ENCODE assay signal across 9 mouse cellular contexts in the genomic region with DNA sequence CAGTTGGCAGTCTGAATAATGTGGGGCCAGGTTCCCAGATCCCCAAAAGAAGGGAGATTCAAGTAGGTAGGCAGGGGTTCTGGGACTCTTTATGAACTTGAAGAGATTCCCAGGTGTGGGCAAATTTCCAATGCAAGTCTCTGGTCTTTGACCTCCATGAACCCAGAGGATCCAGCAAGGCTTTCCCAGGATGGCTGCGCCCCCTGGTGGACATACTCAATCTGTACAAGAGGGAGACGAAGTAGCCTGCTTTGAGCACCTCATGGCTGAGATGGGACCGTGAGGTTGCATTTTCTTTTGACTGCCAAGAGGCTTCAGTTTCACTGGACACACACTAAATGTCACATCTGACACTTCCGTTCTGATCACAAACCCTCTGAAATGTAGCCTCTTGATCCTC. TPM values are rescaled to one million over a fixed set of nuclear protein-coding genes. Genes with fewer than 3 reads are reported as not detected.
DNase-seq lines count a peak whose midpoint lies in the region; ATAC-seq and TF ChIP-seq lines count a peak whose summit lies in the region.
"Had no signal": no experiment of that assay in that cellular context is flagged by ENCODE, and none has a peak within 500 bp of the region (broad histone marks: within the 10 kb centered on the region; RNA-seq: fewer than 3 reads in every experiment).

No protein-coding gene starts in this region.

- ATAC-seq in liver, embryonic 14.5 days (ENCODE audit: insufficient read depth), result peak; percentile 75

- TF ChIP-seq EP300 in liver, embryonic 14.5 days (IDR thresholded peaks at IDR 0.05; ENCODE audit: low read depth), result 0 out of 2 replicates have a peak, but pooled peaks have one; percentile 28

- WGBS in liver, embryonic 14.5 days (ENCODE audit: insufficient replicate concordance), result 9% methylated on average over 4 of the region's 4 CpGs

- peak; percentile 98 for TF ChIP-seq CTCF in liver, embryonic 14.5 days (IDR thresholded peaks at IDR 0.05; ENCODE audit: low read depth)

- peak; percentile 85 for DNase-seq in B cell, adult 2 months
- DNase-seq in Muller cell, postnatal 12 days (ENCODE audit: inconsistent ontology term), result peak; percentile 72
- peak; percentile 62 for DNase-seq in cerebellum, adult 9-10 months
- DNase-seq in gastrocnemius, postnatal 25 days, result peak; percentile 63
- DNase-seq in kidney, postnatal 10 days, result peak; percentile 93
- peak; percentile 76 to 81 (median 77) for DNase-seq in liver, embryonic 14.5 days (ENCODE audit: low read depth in 3 of 3, low spot score in 3 of 3)
- peak; percentile 58 for DNase-seq in right cerebral cortex, adult 18-20 months
- DNase-seq in urinary bladder, adult 2 months (ENCODE audit: low spot score), result peak; percentile 69

- H3K4me1 ChIP-seq in liver, embryonic 14.5 days (replicated peaks; ENCODE audit: control insufficient read depth in 2 of 2, insufficient read depth in 2 of 2, low read length in 1 of 2), result peaks cover 0 to 3% of the 10 kb centered on the region in 2 experiments; a peak in 3 of 4 replicates

- no peaks in the 10 kb centered on the region for H3K36me3 ChIP-seq in liver, embryonic 14.5 days (replicated peaks; ENCODE audit: control insufficient read depth, insufficient read depth, low read depth)

- peaks cover 6% of the 10 kb centered on the region; the same call in 1 of the 2 replicates for H3K27me3 ChIP-seq in liver, embryonic 14.5 days (ENCODE audit: control insufficient read depth, insufficient read depth, low read length)

- no peak overlapping the region for H3K9ac ChIP-seq in liver, embryonic 14.5 days (replicated peaks)
- H3K9ac ChIP-seq: limb, embryonic 13.5 days had no signal

- no peak overlapping the region for H3K4me3 ChIP-seq in liver, embryonic 14.5 days (ENCODE audit: insufficient read depth in 1 of 2, low read depth in 2 of 2, low read length in 2 of 2)
- H3K4me3 ChIP-seq: limb, embryonic 13.5 days had no signal

- H3K27ac ChIP-seq in liver, embryonic 14.5 days, result no peak overlapping the region
- H3K27ac ChIP-seq: limb, embryonic 13.5 days had no signal

- H3K9me3 ChIP-seq in liver, embryonic 14.5 days (ENCODE audit: control insufficient read depth, low read length), result no peaks in the 10 kb centered on the region
- H3K9me3 ChIP-seq: limb, embryonic 13.5 days had no signal

- no peak overlapping the region for H3K4me2 ChIP-seq in liver, embryonic 14.5 days (ENCODE audit: low read depth)
- H3K4me2 ChIP-seq: limb, embryonic 13.5 days had no signal

RNA-seq across cellular contexts. Expression of a gene that starts 9.1 kb away (rescaled TPM):
- 1 to 10 TPM; 3.6 to 4.2 TPM for total RNA-seq in gastrocnemius, postnatal 25 days (2021)
- polyA plus RNA-seq in liver, embryonic 14.5 days (2012; rRNA removed), result 2.2 and 2.6 TPM in 2 replicates
- polyA plus RNA-seq in liver, embryonic 14.5 days (2014; fragmentation: Nextera tagmentation; extraction: Ambion mirVana), result 2.7 and 2.8 TPM in 2 replicates
- 36.5 and 36.8 TPM in 2 replicates for polyA plus RNA-seq in urinary bladder, adult 2 months (2012; rRNA removed)

RNA-seq across cellular contexts. Expression of a gene that starts 14.6 kb away (rescaled TPM):
- not detected for total RNA-seq in gastrocnemius, postnatal 25 days (2021)
- polyA plus RNA-seq in liver, embryonic 14.5 days (2012; rRNA removed), result 0.45 and 0.54 TPM in 2 replicates
- polyA plus RNA-seq in liver, embryonic 14.5 days (2014; fragmentation: Nextera tagmentation; extraction: Ambion mirVana), result 0.14 and 0.67 TPM in 2 replicates
- polyA plus RNA-seq in urinary bladder, adult 2 months (2012; rRNA removed), result 1.4 TPM in 2 replicates

RNA-seq across cellular contexts. Expression of a gene that starts 32.7 kb away (rescaled TPM):
- total RNA-seq in gastrocnemius, postnatal 25 days (2021), result 1 to 10 TPM; 4.7 to 5.1 TPM
- polyA plus RNA-seq in liver, embryonic 14.5 days (2012; rRNA removed), result 10.3 and 11.1 TPM in 2 replicates
- 7.2 and 9.6 TPM in 2 replicates for polyA plus RNA-seq in liver, embryonic 14.5 days (2014; fragmentation: Nextera tagmentation; extraction: Ambion mirVana)
- 12.4 and 13.6 TPM in 2 replicates for polyA plus RNA-seq in urinary bladder, adult 2 months (2012; rRNA removed)

RNA-seq across cellular contexts. Expression of a gene that starts 51.6 kb away (rescaled TPM):
- total RNA-seq in gastrocnemius, postnatal 25 days (2021), result 10 to 100 TPM; 42.9 to 44.1 TPM
- 51.6 and 54.4 TPM in 2 replicates for polyA plus RNA-seq in liver, embryonic 14.5 days (2012; rRNA removed)
- 73.5 and 82.2 TPM in 2 replicates for polyA plus RNA-seq in liver, embryonic 14.5 days (2014; fragmentation: Nextera tagmentation; extraction: Ambion mirVana)
- 89.5 and 99.2 TPM in 2 replicates for polyA plus RNA-seq in urinary bladder, adult 2 months (2012; rRNA removed)
